Mouse (Mus musculus) forebrain, embryonic 10.5 days (tissue): ENCODE results near the gene Ttyh2. TPM values are rescaled to one million over a fixed set of nuclear protein-coding genes. Genes with fewer than 3 reads are reported as not detected.
"Not testable (repeated sequence)": the region's sequence is repeated elsewhere in the genome, so short reads cannot be mapped to it uniquely, and the experiment has no call there.

Experiments used
- DNase-seq: peaks from one replicate; pipeline ENCODE4 v3.0.0-alpha.2; 2017; ENCODE audit warnings: low spot score; ENCODE audit errors: extremely low spot score
- H3K27ac ChIP-seq: fragments of 300-500 bp; sonication (generic); 2 replicates; pipeline ENCODE4 v1.5.1; 2016; ENCODE audit warnings: mild to moderate bottlenecking
- H3K27me3 ChIP-seq: fragments of 300-500 bp; sonication (generic); 2 replicates; pipeline ENCODE4 v1.6.1; 2016; ENCODE audit warnings: mild to moderate bottlenecking; ENCODE audit not compliant: poor library complexity, severe bottlenecking
- H3K36me3 ChIP-seq: fragments of 300-500 bp; sonication (generic); replicated peaks from 2 replicates; pipeline ENCODE4 v1.6.1; 2016; ENCODE audit warnings: mild to moderate bottlenecking, moderate library complexity
- H3K4me1 ChIP-seq: fragments of 300-500 bp; sonication (generic); 2 replicates; pipeline ENCODE4 v1.6.1; 2016
- H3K4me3 ChIP-seq: fragments of 300-500 bp; sonication (generic); 2 replicates; pipeline ENCODE4 v1.5.1; 2016; ENCODE audit warnings: mild to moderate bottlenecking, moderate library complexity
- H3K9me3 ChIP-seq: fragments of 300-500 bp; sonication (generic); 2 replicates; pipeline ENCODE4 v1.6.1; 2016; ENCODE audit warnings: mild to moderate bottlenecking, moderate library complexity
- WGBS: fragments of 180-500 bp; shearing (Covaris S2); methylation state at CpG from one replicate; pipeline ENCODE4 v1.1.7; 2016; 5-methylcytosine and 5-hydroxymethylcytosine counted together
- polyA plus RNA-seq: library from polyadenylated mRNA; unstranded; fragments of >200 nt; fragmentation: Nextera tagmentation; extraction: Ambion mirVana; gene quantifications from 2 replicates; pipeline ENCODE4 v1.2.1, GENCODE M21; 2016

The Ttyh2 gene
- polyA plus RNA-seq, 1 experiment from 2014 or later = 8.6 TPM

DNA sequence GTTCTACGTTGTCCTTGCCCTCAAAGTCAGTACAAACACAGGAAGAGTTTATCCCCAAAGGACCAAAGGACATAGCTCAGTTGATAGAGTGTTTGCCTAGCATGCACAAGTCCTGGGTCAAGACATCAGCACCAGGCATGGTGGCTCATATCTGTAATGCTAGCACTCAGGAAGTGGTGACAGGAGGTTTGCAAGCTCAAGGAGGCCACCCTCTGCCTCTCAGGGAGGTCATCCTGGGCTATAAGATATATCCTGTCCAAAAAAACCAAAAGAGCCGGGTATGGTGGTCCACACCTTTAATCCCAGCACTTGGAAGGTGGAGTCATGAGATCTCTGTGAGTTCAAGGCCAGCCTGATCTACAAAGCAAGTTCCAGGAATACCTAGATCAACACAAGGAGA is 9.8 kb upstream of the Ttyh2 start:
- peaks cover 15% of the 10 kb centered on the region for H3K27me3 ChIP-seq
- no peaks in the 10 kb centered on the region for H3K9me3 ChIP-seq
- peaks cover 9% of the 10 kb centered on the region for H3K36me3 ChIP-seq
- DNase-seq = no peak
- H3K4me1 ChIP-seq = peaks cover 17% of the 10 kb centered on the region
- no peak overlapping the region for H3K27ac ChIP-seq
- H3K4me3 ChIP-seq = no peak overlapping the region
- 74% methylated on average over 2 of the region's 2 CpGs for WGBS

DNA sequence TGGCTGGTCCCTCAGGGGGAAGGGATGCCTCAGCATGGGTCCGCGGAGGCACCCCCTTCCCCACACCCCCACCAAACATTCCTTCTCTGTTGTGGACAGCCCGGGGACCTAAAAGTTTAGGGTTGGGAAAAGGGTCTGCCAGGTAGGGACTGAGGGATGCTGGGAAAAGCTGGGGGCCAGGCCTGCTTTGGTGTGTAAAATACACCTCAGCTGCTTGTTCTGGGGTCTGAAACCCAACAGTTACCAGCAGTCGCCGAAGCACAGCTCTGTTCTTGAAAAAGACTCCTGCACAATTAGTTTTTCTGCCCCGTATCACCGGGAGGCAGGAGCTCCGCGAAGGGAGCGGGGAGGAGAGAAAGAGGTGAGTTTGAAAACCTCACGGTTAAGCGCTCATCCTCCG is 8.4 kb upstream of the Ttyh2 start:
- Histone ChIP-seq H3K4me3 (0 out of 2 replicates have a peak overlapping the region, but pooled peaks have one; percentile 8), H3K4me1 (peaks cover 25% of the 10 kb centered on the region), H3K9me3 (no peaks in the 10 kb centered on the region), H3K27ac (no peak overlapping the region), H3K27me3 (peaks cover 15% of the 10 kb centered on the region), H3K36me3 (peaks cover 23% of the 10 kb centered on the region)
- DNase-seq = no peak
- WGBS = 11% methylated on average over 13 of the region's 13 CpGs

DNA sequence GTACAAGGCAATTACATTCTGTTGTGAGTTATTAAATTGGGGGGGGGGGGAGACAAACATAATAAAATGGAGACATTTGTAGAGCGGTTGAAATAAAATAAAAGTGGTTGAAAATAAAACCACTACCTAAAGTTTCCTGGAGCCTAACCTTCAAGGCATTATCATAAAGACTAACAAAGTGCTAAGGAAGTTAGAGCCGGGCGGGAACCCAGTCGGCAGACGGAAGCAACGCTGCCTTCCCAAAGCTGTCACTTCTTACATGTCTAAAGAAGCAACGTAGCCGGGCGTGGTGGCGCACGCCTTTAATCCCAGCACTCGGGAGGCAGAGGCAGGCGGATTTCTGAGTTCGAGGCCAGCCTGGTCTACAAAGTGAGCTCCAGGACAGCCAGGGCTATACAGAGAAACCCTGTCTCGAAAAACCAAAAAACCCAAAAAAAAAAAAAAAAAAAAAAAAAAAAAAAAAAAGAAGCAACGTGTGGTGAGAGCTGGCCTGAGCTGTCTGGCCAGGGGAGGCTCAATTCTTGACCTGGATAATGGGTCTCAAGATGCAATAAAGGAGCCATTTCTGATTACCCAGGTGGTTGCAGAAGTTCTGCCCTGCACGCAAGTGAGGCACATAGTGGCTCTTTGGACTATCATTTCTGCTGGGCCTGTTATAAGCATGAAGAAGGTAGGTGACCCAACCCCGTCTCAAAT is 7.8 kb upstream of the Ttyh2 start:
- DNase-seq = no peak
- Histone ChIP-seq H3K9me3 (no peaks in the 10 kb centered on the region), H3K27ac (no peak overlapping the region), H3K4me1 (peaks cover 28% of the 10 kb centered on the region), H3K27me3 (peaks cover 15% of the 10 kb centered on the region), H3K4me3 (no peak overlapping the region), H3K36me3 (peaks cover 29% of the 10 kb centered on the region)
- WGBS = 62% methylated on average over 17 of the region's 18 CpGs

DNA sequence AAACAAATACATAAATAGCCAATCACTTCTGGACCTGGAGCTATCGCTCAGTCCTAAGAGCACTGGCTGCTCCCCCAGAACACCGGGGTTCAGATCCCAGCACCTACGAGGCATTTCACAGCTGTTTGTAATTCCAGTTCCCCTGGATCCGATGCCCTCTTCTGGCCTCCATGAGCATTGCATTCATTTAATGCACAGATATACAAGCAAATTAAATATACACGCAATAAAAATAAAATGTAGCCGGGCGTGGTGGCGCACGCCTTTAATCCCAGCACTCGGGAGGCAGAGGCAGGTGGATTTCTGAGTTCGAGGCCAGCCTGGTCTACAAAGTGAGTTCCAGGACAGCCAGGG is 7.3 kb upstream of the Ttyh2 start:
- not testable (repeated sequence) for H3K4me3 ChIP-seq, H3K9me3 ChIP-seq, H3K27ac ChIP-seq
- peaks cover 33% of the 10 kb centered on the region for H3K4me1 ChIP-seq
- WGBS = 33% methylated on average over 11 of the region's 11 CpGs
- peaks cover 34% of the 10 kb centered on the region for H3K36me3 ChIP-seq
- peaks cover 15% of the 10 kb centered on the region for H3K27me3 ChIP-seq
- DNase-seq = peak; percentile 47

DNA sequence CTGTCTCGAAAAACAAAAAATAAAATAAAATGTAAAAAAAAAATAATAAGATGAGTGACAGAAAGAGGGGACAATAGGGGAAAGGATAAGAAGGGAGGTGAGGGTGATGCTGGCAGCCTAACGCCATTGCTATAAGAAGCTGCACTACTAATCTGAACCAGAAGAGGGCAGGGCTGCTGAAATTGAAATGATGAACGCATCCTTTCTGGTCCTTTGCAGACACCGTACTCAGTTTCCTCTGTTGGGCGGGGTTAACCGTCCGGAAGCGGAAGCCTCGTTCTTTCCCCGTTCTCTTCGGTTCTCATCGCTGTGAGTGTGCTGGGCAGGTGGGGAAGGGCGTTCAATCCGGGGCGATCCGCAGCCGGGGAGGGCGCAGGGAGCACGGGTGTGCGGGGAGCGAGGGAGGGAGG is 6.9 kb upstream of the Ttyh2 start, which contains the start of gene Rpl38:
Gene Rpl38, plus strand, starts transcription at position 224 of the 410 bp plus-strand sequence.
- DNase-seq = peak; percentile 91
- Histone ChIP-seq H3K27ac (peak within 1 kb of the TSS; percentile 96), H3K9me3 (no peaks in the 10 kb centered on the region), H3K27me3 (peaks cover 15% of the 10 kb centered on the region), H3K4me1 (peaks cover 36% of the 10 kb centered on the region), H3K36me3 (peaks cover 38% of the 10 kb centered on the region), H3K4me3 (peak within 1 kb of the TSS; percentile 95)
- WGBS = under 1% methylated on average over 20 of the region's 21 CpGs

DNA sequence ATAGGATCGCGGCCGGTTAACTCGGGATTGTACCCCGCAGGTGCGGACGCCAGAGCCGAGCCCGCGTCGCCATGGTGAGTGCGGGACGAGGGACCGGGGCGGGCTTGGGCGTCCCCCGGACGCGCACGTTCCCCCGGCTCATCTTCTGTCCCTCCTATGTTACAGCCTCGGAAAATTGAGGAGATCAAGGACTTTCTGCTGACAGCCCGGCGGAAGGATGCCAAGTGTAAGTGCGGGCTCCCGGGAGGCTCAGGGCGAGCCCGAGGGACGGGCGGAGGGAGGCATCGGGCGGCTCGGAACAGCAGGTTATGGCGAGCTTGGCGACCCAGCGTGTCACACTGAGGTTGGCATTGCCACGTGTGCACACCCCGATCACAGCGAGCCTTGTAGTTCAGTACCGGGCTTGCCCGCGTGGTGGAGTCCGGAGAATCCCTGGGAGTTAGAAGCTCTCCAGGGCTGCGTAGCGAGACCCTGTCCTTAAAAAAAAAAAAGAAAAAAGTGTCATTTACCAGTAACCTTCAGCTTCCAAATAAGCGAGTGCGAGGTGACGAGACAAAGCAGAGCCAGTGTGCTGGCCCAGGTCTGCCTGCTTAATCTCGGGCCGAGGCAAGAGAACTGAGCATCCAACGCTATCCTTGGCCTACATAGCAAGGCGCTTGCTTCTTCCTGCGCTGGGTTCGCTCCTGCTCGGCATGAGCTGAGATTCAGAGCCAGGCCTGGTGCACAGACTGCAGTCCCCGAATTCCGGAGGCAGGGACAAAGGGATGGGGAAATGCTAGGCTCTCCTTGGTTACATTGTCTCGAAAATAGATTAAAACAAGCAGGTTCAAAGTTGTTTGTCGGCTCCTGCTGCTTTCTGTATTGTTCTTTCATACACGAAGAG is 6.2 kb upstream of the Ttyh2 start:
- peaks cover 15% of the 10 kb centered on the region for H3K27me3 ChIP-seq

DNA sequence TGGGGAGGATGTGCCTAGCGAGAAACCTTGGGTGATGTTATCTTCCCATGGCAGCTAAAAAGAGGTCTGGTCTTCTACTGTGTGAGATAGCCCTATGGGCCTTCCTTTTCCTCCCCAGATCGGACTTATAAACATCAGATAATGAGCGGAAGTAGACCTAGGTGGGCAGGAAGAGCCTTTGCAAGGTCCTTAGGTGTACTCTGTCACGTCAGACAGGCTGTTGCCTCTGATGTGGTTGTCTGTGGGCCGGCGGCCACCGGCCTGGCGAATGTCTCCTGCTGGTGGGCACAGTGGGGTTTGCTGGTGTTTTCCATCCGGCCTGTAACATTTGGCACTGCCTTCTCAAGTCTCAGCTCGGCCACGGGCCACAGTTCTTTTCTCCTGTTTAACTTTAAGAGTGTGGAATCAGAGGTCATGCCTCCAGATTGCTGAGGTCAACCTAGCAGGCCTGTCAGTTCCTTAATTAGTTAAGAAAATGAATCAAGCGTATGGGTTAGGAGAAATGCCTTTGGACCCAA is 5.5 kb upstream of the Ttyh2 start:
- Histone ChIP-seq H3K27me3 (peaks cover 15% of the 10 kb centered on the region), H3K9me3 (no peaks in the 10 kb centered on the region), H3K36me3 (peaks cover 50% of the 10 kb centered on the region), H3K27ac (peak overlapping the region; percentile 96), H3K4me1 (peaks cover 43% of the 10 kb centered on the region), H3K4me3 (peak overlapping the region; percentile 95)
- WGBS = 29% methylated on average over 12 of the region's 12 CpGs
- DNase-seq = no peak

More for the DNA sequence above, 6.2 kb upstream of the Ttyh2 start:
- Histone ChIP-seq H3K4me1 (peaks cover 43% of the 10 kb centered on the region), H3K9me3 (no peaks in the 10 kb centered on the region), H3K36me3 (peaks cover 45% of the 10 kb centered on the region), H3K4me3 (peak overlapping the region; percentile 95), H3K27ac (peak overlapping the region; percentile 96)
- peak; percentile 81 for DNase-seq
- under 1% methylated on average over 60 of the region's 60 CpGs for WGBS

DNA sequence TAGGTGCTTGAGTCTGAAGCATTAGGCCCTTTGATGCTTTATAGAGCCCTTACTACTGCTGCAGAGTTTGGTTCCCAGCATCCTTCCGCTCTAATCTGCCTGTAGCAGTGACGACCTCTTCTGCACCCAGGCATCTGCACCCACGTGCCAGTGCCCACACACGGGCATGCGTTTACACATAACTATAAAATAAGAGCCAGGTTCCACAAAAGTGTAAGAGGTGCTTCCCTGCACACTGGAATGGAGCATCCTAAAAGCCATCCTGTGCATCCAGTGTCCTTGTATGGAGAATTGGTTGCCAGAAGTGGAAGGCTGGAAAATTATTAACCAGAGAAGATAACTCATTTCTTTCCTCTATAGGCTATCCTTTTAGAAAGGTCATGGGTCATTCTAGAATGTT is 4.1 kb upstream of the Ttyh2 start:
- peaks cover 50% of the 10 kb centered on the region for H3K36me3 ChIP-seq
- H3K9me3 ChIP-seq = no peaks in the 10 kb centered on the region
- 92% methylated on average over 5 of the region's 5 CpGs for WGBS
- DNase-seq = no peak
- H3K4me3 ChIP-seq = peak overlapping the region; percentile 95; the same call in 1 of the 2 replicates
- peaks cover 57% of the 10 kb centered on the region for H3K4me1 ChIP-seq
- H3K27me3 ChIP-seq = peaks cover 12% of the 10 kb centered on the region
- no peak overlapping the region for H3K27ac ChIP-seq

DNA sequence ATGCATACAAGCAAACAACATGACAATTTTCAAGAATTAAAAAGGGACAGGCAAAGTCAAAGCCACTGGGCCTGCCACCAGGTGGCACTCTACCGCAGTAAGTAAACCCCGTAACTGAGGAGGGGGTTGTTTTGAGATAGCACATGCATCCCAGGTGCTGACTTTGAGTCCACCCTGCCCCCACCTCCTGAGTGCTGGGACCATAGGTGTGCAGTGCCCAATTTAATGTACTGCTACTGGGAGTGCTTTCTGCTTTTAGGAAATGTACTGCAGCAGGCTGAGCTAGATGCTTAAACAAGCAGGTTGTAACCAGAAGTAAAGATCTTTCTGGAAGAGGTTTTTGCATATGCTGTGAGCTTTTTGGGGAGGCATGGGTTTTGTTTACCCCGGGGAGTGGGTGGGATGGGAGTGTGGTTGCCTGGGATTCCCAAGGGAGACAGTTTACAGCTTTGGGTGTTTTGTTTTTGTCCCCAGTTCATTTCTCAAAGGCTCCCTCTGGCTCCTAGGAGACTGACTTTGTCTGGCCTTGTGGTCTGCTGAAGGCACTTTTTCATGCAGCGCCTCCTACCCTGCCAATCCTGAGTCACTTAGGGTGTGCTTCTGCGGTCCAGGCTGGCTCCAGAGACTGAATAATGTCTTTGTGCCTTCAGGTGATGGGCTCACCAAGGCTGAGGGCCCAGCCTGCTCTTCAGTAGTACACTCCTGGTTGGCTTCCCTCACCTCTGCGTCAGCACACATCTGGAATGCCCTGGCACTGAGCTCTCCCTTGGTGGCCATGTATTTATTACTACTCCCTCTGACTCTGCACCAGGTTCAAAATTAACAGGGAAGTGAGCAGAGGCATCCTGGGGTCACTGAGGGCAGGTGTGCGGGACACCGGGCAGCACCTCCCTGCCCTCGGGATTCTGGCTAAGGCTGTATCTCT is 2.2 kb upstream of the Ttyh2 start:
- WGBS = 74% methylated on average over 9 of the region's 9 CpGs
- peak; percentile 46 for DNase-seq
- no peaks in the 10 kb centered on the region for H3K9me3 ChIP-seq

DNA sequence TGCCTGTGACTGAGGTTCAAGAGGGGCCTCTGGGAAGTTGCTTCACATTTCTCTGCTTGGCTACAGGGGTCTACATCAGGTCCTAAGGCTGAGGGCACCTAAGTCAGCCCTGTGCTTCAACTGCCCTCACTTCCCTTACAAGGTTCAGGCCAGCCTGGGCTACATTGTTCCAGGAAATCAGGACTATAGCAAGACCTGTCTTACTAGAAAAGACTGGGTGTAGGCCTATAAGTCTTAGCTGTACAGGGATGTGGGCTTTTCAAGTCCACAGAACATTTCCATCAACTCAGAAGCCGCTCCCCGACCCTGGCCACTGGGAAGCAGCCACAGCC is 1.5 kb upstream of the Ttyh2 start:
- H3K4me1 ChIP-seq = peaks cover 66% of the 10 kb centered on the region
- H3K36me3 ChIP-seq = peaks cover 50% of the 10 kb centered on the region
- WGBS = 68% methylated on average over 2 of the region's 2 CpGs
- DNase-seq = no peak
- H3K9me3 ChIP-seq = no peaks in the 10 kb centered on the region
- peaks cover 21% of the 10 kb centered on the region for H3K27me3 ChIP-seq
- no peak overlapping the region for H3K4me3 ChIP-seq
- H3K27ac ChIP-seq = no peak overlapping the region

More for the DNA sequence above, 2.2 kb upstream of the Ttyh2 start:
- H3K4me1 ChIP-seq = peaks cover 66% of the 10 kb centered on the region
- H3K27me3 ChIP-seq = peaks cover 21% of the 10 kb centered on the region
- no peak overlapping the region for H3K4me3 ChIP-seq
- no peak overlapping the region for H3K27ac ChIP-seq
- H3K36me3 ChIP-seq = peaks cover 50% of the 10 kb centered on the region

DNA sequence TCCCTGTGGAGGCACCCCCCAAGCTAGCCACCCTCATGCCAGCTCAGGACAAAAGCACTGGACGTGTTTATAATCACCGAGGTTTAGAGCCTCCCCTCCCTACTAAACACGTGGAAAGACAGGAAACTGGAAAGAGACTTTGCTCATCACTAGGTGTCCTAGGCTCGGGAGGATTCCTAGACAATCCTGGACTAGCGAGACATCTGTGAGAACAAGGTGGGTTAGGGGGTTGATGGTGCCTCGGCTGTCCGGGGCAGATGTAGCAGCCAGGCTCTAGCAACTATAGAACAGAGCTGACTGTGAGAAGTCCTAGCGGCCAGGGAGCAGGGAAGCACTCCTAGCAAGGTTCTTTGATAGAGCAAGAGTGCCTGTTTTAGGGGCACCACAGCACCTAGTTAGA is 1.1 kb upstream of the Ttyh2 start:
- H3K27ac ChIP-seq = no peak overlapping the region
- H3K4me3 ChIP-seq = no peak overlapping the region
- no peak for DNase-seq
- WGBS = 47% methylated on average over 8 of the region's 8 CpGs
- H3K27me3 ChIP-seq = peaks cover 21% of the 10 kb centered on the region
- H3K9me3 ChIP-seq = no peaks in the 10 kb centered on the region
- H3K36me3 ChIP-seq = peaks cover 50% of the 10 kb centered on the region
- peaks cover 67% of the 10 kb centered on the region for H3K4me1 ChIP-seq

DNA sequence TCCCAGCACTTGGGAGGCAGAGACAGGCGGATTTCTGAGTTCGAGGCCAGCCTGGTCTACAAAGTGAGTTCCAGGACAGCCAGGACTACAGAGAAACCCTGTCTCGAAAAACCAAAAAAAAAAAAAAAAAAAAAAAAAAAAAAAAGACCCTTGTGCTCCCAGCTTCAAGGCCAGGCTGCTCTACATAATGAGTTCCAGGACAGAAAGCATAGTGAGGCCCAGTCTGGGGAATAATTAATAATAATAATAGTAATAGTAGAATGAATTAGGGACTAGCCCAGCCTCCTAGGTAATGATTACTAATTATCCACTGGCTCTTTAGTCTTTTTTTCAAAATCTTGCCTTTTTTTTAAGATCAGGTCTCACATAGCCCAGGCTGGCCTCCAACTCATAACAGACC is 435 bp upstream of the Ttyh2 start:
- not testable (repeated sequence) for H3K9me3 ChIP-seq, DNase-seq
- Histone ChIP-seq H3K27ac (0 out of 2 replicates have a peak overlapping the region, but pooled peaks have one; percentile 74), H3K4me3 (peak overlapping the region; percentile 55), H3K4me1 (peaks cover 68% of the 10 kb centered on the region), H3K27me3 (peaks cover 21% of the 10 kb centered on the region), H3K36me3 (peaks cover 48% of the 10 kb centered on the region)
- 100% methylated on average over 2 of the region's 3 CpGs for WGBS
